9 mouse cellular contexts compared by ENCODE assay signal in the genomic region with DNA sequence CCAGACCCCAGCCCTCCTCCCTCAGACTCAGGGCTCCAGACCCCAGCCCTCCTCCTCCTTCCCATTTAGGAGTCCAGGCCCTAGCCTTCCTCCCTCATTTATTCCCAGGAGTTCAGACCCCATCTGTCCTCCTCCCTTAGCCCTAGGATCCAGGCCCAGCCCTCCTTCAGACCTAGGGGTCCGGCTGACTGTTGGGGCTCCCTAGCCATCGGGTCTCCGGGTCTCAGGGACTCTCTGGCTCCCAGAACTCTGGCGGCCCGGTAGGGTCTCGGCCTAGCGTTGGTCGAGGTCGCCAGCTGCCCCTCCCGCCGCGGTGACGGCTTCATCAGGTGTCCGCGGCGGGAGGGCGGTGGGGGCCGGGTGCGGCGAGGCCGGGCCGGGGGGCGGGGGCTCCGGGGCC. TPM values are rescaled to one million over a fixed set of nuclear protein-coding genes. Genes with fewer than 3 reads are reported as not detected.
DNase-seq lines count a peak whose midpoint lies in the region; ATAC-seq and TF ChIP-seq lines count a peak whose summit lies in the region.
"Had no signal": no experiment of that assay in that cellular context is flagged by ENCODE, and none has a peak within 500 bp of the region (broad histone marks: within the 10 kb centered on the region; RNA-seq: fewer than 3 reads in every experiment).

No protein-coding gene starts in this region.

- H3K4me2 ChIP-seq in liver, embryonic 11.5 days = peak overlapping the region; percentile 61
- peak overlapping the region; percentile 67 for H3K4me2 ChIP-seq in stomach, postnatal 0 days (replicated peaks; ENCODE audit: low read depth)

- no peak overlapping the region for H3K9ac ChIP-seq in liver, embryonic 11.5 days (ENCODE audit: low read depth, low read length)
- H3K9ac ChIP-seq in stomach, postnatal 0 days (ENCODE audit: low read length) = peak overlapping the region; percentile 54

- ATAC-seq in liver, embryonic 11.5 days (replicated peaks; ENCODE audit: low FRiP score) = no peak
- no peak; the same call in 1 of the 2 replicates for ATAC-seq in stomach, postnatal 0 days (ENCODE audit: low FRiP score, low TSS enrichment)

- TF ChIP-seq CTCF in thymus, adult 2 months (IDR thresholded peaks at IDR 0.05; ENCODE audit: borderline replicate concordance, control insufficient read depth, extremely low read depth, insufficient read depth, low read length, poor library complexity) = no peak
- no peak for TF ChIP-seq CTCF in stomach, postnatal 0 days (IDR thresholded peaks at IDR 0.05; ENCODE audit: low read depth)

- no peak for TF ChIP-seq EP300 in stomach, postnatal 0 days (optimal IDR thresholded peaks at IDR 0.05)

- H3K4me3 ChIP-seq in thymus, adult 2 months (ENCODE audit: control insufficient read depth, insufficient read depth, low read length) = peak overlapping the region; percentile 49
- H3K4me3 ChIP-seq in liver, embryonic 11.5 days (ENCODE audit: low read depth, low read length) = peak overlapping the region; percentile 42
- H3K4me3 ChIP-seq in stomach, postnatal 0 days (ENCODE audit: low read depth, low read length) = peak overlapping the region; percentile 43

- DNase-seq in heart, adult 11 months = peak; percentile 79
- DNase-seq in heart, adult 8-10 months (ENCODE audit: low spot score) = no peak
- DNase-seq in thymus, adult 2 months = no peak
- DNase-seq in thymus, postnatal 0 days (ENCODE audit: low spot score) = no peak
- DNase-seq in liver, embryonic 11.5 days (ENCODE audit: low spot score) = no peak
- DNase-seq in stomach, postnatal 0 days (ENCODE audit: low spot score) = no peak
- no peak for DNase-seq in B cell, adult 2 months
- DNase-seq in right cerebral cortex, adult 2 months (ENCODE audit: low spot score in 2 of 2) = no peak

- H3K4me1 ChIP-seq in thymus, adult 2 months (replicated peaks; ENCODE audit: control insufficient read depth, insufficient read depth, low read length) = peaks cover 12% of the 10 kb centered on the region
- H3K4me1 ChIP-seq in liver, embryonic 11.5 days (replicated peaks; ENCODE audit: control insufficient read depth, insufficient read depth, low read length) = peaks cover 3% of the 10 kb centered on the region; the same call in 1 of the 2 replicates
- H3K4me1 ChIP-seq in stomach, postnatal 0 days (replicated peaks; ENCODE audit: control insufficient read depth, insufficient read depth) = no peaks in the 10 kb centered on the region

- H3K27me3 ChIP-seq in thymus, adult 2 months (ENCODE audit: control insufficient read depth, insufficient read depth, low read length) = no peaks in the 10 kb centered on the region; the same call in 1 of the 2 replicates
- H3K27me3 ChIP-seq in liver, embryonic 11.5 days (replicated peaks; ENCODE audit: control insufficient read depth, insufficient read depth, low read length) = peaks cover 85% of the 10 kb centered on the region
- peaks cover 10% of the 10 kb centered on the region for H3K27me3 ChIP-seq in stomach, postnatal 0 days (ENCODE audit: control insufficient read depth, insufficient read depth, low read length)

- no peak overlapping the region for H3K27ac ChIP-seq in thymus, adult 2 months (ENCODE audit: control insufficient read depth, insufficient read depth, low read length)
- no peak overlapping the region for H3K27ac ChIP-seq in liver, embryonic 11.5 days (ENCODE audit: low read depth, low read length)
- H3K27ac ChIP-seq in stomach, postnatal 0 days (replicated peaks) = no peak overlapping the region
- H3K27ac ChIP-seq: macrophage had no signal

- no peaks in the 10 kb centered on the region for H3K36me3 ChIP-seq in thymus, adult 2 months (ENCODE audit: control insufficient read depth, insufficient read depth, low read length)
- H3K36me3 ChIP-seq in liver, embryonic 11.5 days (ENCODE audit: control insufficient read depth, insufficient read depth, low read length) = no peaks in the 10 kb centered on the region
- H3K36me3 ChIP-seq in stomach, postnatal 0 days (ENCODE audit: control insufficient read depth, insufficient read depth, low read length) = no peaks in the 10 kb centered on the region

- TF ChIP-seq POLR2A in thymus, adult 2 months (IDR thresholded peaks at IDR 0.05; ENCODE audit: control insufficient read depth, extremely low read depth, insufficient read depth, low read length, poor library complexity) = no peak

- no peaks in the 10 kb centered on the region for H3K9me3 ChIP-seq in liver, embryonic 11.5 days (ENCODE audit: control insufficient read depth, low read length)
- no peaks in the 10 kb centered on the region for H3K9me3 ChIP-seq in stomach, postnatal 0 days (ENCODE audit: control insufficient read depth, low read length)

- WGBS in thymus, adult 2 months = 3% methylated on average over 24 of the region's 24 CpGs
- 6% methylated on average over 24 of the region's 24 CpGs for WGBS in liver, embryonic 11.5 days
- WGBS in stomach, postnatal 0 days = 3% methylated on average over 23 of the region's 24 CpGs

RNA-seq across cellular contexts. Expression of a gene that starts 9.7 kb away (rescaled TPM):
- not detected for total RNA-seq in heart, adult 8-10 months (2022)
- polyA plus RNA-seq in thymus, adult 2 months (2012; rRNA removed) = 0.31 TPM in 1 of 2 replicates, not detected in the other
- not detected in 2 replicates for polyA plus RNA-seq in thymus, postnatal 0 days (2015; fragmentation: Nextera tagmentation; extraction: Ambion mirVana)
- not detected in 2 replicates for polyA plus RNA-seq in liver, embryonic 11.5 days (2014; fragmentation: Nextera tagmentation; extraction: Ambion mirVana)
- polyA plus RNA-seq in stomach, postnatal 0 days (2015; fragmentation: Nextera tagmentation; extraction: Ambion mirVana) = not detected in 2 replicates
- polyA plus RNA-seq: macrophage had no signal

RNA-seq across cellular contexts. Expression of a gene that starts 18.6 kb away (rescaled TPM):
- 100 to 1,000 TPM; 297 to 375 (median 324) TPM for total RNA-seq in heart, adult 8-10 months (2022)
- 433 and 569 TPM in 2 replicates for polyA plus RNA-seq in thymus, adult 2 months (2012; rRNA removed)
- 220 and 236 TPM in 2 replicates for polyA plus RNA-seq in thymus, postnatal 0 days (2015; fragmentation: Nextera tagmentation; extraction: Ambion mirVana)
- polyA plus RNA-seq in liver, embryonic 11.5 days (2014; fragmentation: Nextera tagmentation; extraction: Ambion mirVana) = 91.3 and 101 TPM in 2 replicates
- 290 and 293 TPM in 2 replicates for polyA plus RNA-seq in stomach, postnatal 0 days (2015; fragmentation: Nextera tagmentation; extraction: Ambion mirVana)

RNA-seq across cellular contexts. Expression of a gene that starts 51.3 kb away (rescaled TPM):
- total RNA-seq in heart, adult 8-10 months (2022) = 10 to 100 TPM; 31.8 to 45.5 (median 43.8) TPM
- polyA plus RNA-seq in thymus, adult 2 months (2012; rRNA removed) = 1,726 and 1,877 TPM in 2 replicates
- polyA plus RNA-seq in thymus, postnatal 0 days (2015; fragmentation: Nextera tagmentation; extraction: Ambion mirVana) = 244 and 341 TPM in 2 replicates
- polyA plus RNA-seq in liver, embryonic 11.5 days (2014; fragmentation: Nextera tagmentation; extraction: Ambion mirVana) = 98.6 and 103 TPM in 2 replicates
- 45.2 and 49.9 TPM in 2 replicates for polyA plus RNA-seq in stomach, postnatal 0 days (2015; fragmentation: Nextera tagmentation; extraction: Ambion mirVana)

RNA-seq across cellular contexts. Expression of a gene that starts 51.8 kb away (rescaled TPM):
- total RNA-seq in heart, adult 8-10 months (2022) = 1 to 10 TPM in 2 of 4 experiments, under 1 TPM in 2; 0.60 to 3.3 (median 1.3) TPM
- 5.6 and 7.1 TPM in 2 replicates for polyA plus RNA-seq in thymus, adult 2 months (2012; rRNA removed)
- 1.7 TPM in 2 replicates for polyA plus RNA-seq in thymus, postnatal 0 days (2015; fragmentation: Nextera tagmentation; extraction: Ambion mirVana)
- 1.4 and 1.5 TPM in 2 replicates for polyA plus RNA-seq in liver, embryonic 11.5 days (2014; fragmentation: Nextera tagmentation; extraction: Ambion mirVana)
- polyA plus RNA-seq in stomach, postnatal 0 days (2015; fragmentation: Nextera tagmentation; extraction: Ambion mirVana) = 1.6 and 2.4 TPM in 2 replicates

RNA-seq across cellular contexts. Expression of a gene that starts 56.8 kb away (rescaled TPM):
- total RNA-seq in heart, adult 8-10 months (2022) = 1 to 10 TPM in 1 of 4 experiments, under 1 TPM in 3; 0.35 to 2.1 (median 0.66) TPM
- polyA plus RNA-seq in thymus, adult 2 months (2012; rRNA removed) = 38.2 and 44.0 TPM in 2 replicates
- 1.1 and 1.5 TPM in 2 replicates for polyA plus RNA-seq in thymus, postnatal 0 days (2015; fragmentation: Nextera tagmentation; extraction: Ambion mirVana)
- 0.12 TPM in 1 of 2 replicates, not detected in the other for polyA plus RNA-seq in liver, embryonic 11.5 days (2014; fragmentation: Nextera tagmentation; extraction: Ambion mirVana)
- polyA plus RNA-seq in stomach, postnatal 0 days (2015; fragmentation: Nextera tagmentation; extraction: Ambion mirVana) = 0.25 and 0.44 TPM in 2 replicates
